Mouse (Mus musculus): ENCODE measurements around the gene Tspan17.

The Tspan17 gene

GRCm38 (mm10) chr13:54757093-54757830 is 31.9 kb upstream of the Tspan17 start:
- no peaks in the 10 kb centered on the region for H3K36me3 ChIP-seq (ENCODE audit: control insufficient read depth, insufficient read depth, low read length, poor library complexity, severe bottlenecking)

GRCm38 (mm10) chr13:54758045-54758755 is 31.0 kb upstream of the Tspan17 start:
- H3K27me3 ChIP-seq (ENCODE audit: control insufficient read depth, insufficient read depth, low read length, poor library complexity, severe bottlenecking), result no peaks in the 10 kb centered on the region
- no peaks in the 10 kb centered on the region for H3K36me3 ChIP-seq (ENCODE audit: control insufficient read depth, insufficient read depth, low read length, poor library complexity, severe bottlenecking)
- peak; percentile 78 for DNase-seq (ENCODE audit: low read depth, low spot score)

More at GRCm38 (mm10) chr13:54757093-54757830, 31.9 kb upstream of the Tspan17 start:
- no peaks in the 10 kb centered on the region for H3K27me3 ChIP-seq (ENCODE audit: control insufficient read depth, insufficient read depth, low read length, poor library complexity, severe bottlenecking)
- no peak for DNase-seq (ENCODE audit: low read depth, low spot score)

- Histone ChIP-seq H3K27me3 (ENCODE audit: control insufficient read depth, insufficient read depth, low read length, poor library complexity, severe bottlenecking) (no peaks in the 10 kb centered on the region), H3K36me3 (ENCODE audit: control insufficient read depth, insufficient read depth, low read length, poor library complexity, severe bottlenecking) (no peaks in the 10 kb centered on the region)
- no peak for DNase-seq (ENCODE audit: low read depth, low spot score)
Observed at GRCm38 (mm10) chr13:54758756-54759470, 30.3 kb upstream of the Tspan17 start.

- Histone ChIP-seq H3K36me3 (ENCODE audit: control insufficient read depth, insufficient read depth, low read length, poor library complexity, severe bottlenecking) (no peaks in the 10 kb centered on the region), H3K27me3 (ENCODE audit: control insufficient read depth, insufficient read depth, low read length, poor library complexity, severe bottlenecking) (no peaks in the 10 kb centered on the region)
- DNase-seq (ENCODE audit: low read depth, low spot score), result no peak
Observed at GRCm38 (mm10) chr13:54759496-54759895, 29.7 kb upstream of the Tspan17 start.

GRCm38 (mm10) chr13:54760164-54760795 is 28.9 kb upstream of the Tspan17 start:
- DNase-seq (ENCODE audit: low read depth, low spot score), result no peak
- Histone ChIP-seq H3K27me3 (ENCODE audit: control insufficient read depth, insufficient read depth, low read length, poor library complexity, severe bottlenecking) (no peaks in the 10 kb centered on the region), H3K36me3 (ENCODE audit: control insufficient read depth, insufficient read depth, low read length, poor library complexity, severe bottlenecking) (no peaks in the 10 kb centered on the region)

GRCm38 (mm10) chr13:54760906-54761305 is 28.3 kb upstream of the Tspan17 start:
- Histone ChIP-seq H3K27me3 (ENCODE audit: control insufficient read depth, insufficient read depth, low read length, poor library complexity, severe bottlenecking) (no peaks in the 10 kb centered on the region), H3K36me3 (ENCODE audit: control insufficient read depth, insufficient read depth, low read length, poor library complexity, severe bottlenecking) (no peaks in the 10 kb centered on the region)
- no peak for DNase-seq (ENCODE audit: low read depth, low spot score)

GRCm38 (mm10) chr13:54765281-54766191 is 23.6 kb upstream of the Tspan17 start:
- DNase-seq (ENCODE audit: low read depth, low spot score), result peak; percentile 13

GRCm38 (mm10) chr13:54766192-54766768 is 22.9 kb upstream of the Tspan17 start, which contains the start of gene Sncb:
TSS of gene Sncb (minus strand) at chr13:54766595.
- H3K27me3 ChIP-seq (ENCODE audit: control insufficient read depth, insufficient read depth, low read length, poor library complexity, severe bottlenecking), result no peaks in the 10 kb centered on the region
- no peaks in the 10 kb centered on the region for H3K36me3 ChIP-seq (ENCODE audit: control insufficient read depth, insufficient read depth, low read length, poor library complexity, severe bottlenecking)
- DNase-seq (ENCODE audit: low read depth, low spot score), result peak; percentile 75

More at GRCm38 (mm10) chr13:54765281-54766191, 23.6 kb upstream of the Tspan17 start:
- Histone ChIP-seq H3K27me3 (ENCODE audit: control insufficient read depth, insufficient read depth, low read length, poor library complexity, severe bottlenecking) (no peaks in the 10 kb centered on the region), H3K36me3 (ENCODE audit: control insufficient read depth, insufficient read depth, low read length, poor library complexity, severe bottlenecking) (no peaks in the 10 kb centered on the region)

GRCm38 (mm10) chr13:54767012-54767411 is 22.2 kb upstream of the Tspan17 start:
- no peaks in the 10 kb centered on the region for H3K36me3 ChIP-seq (ENCODE audit: control insufficient read depth, insufficient read depth, low read length, poor library complexity, severe bottlenecking)
- no peak for DNase-seq (ENCODE audit: low read depth, low spot score)
- no peaks in the 10 kb centered on the region for H3K27me3 ChIP-seq (ENCODE audit: control insufficient read depth, insufficient read depth, low read length, poor library complexity, severe bottlenecking)

GRCm38 (mm10) chr13:54780592-54780991 is 8.6 kb upstream of the Tspan17 start:
- DNase-seq (ENCODE audit: low read depth, low spot score), result no peak
- Histone ChIP-seq H3K36me3 (ENCODE audit: control insufficient read depth, insufficient read depth, low read length, poor library complexity, severe bottlenecking) (no peaks in the 10 kb centered on the region), H3K27me3 (ENCODE audit: control insufficient read depth, insufficient read depth, low read length, poor library complexity, severe bottlenecking) (no peaks in the 10 kb centered on the region)

- Histone ChIP-seq H3K36me3 (ENCODE audit: control insufficient read depth, insufficient read depth, low read length, poor library complexity, severe bottlenecking) (no peaks in the 10 kb centered on the region), H3K27me3 (ENCODE audit: control insufficient read depth, insufficient read depth, low read length, poor library complexity, severe bottlenecking) (no peaks in the 10 kb centered on the region)
- no peak for DNase-seq (ENCODE audit: low read depth, low spot score)
Observed at GRCm38 (mm10) chr13:54781086-54781485, 8.1 kb upstream of the Tspan17 start.

GRCm38 (mm10) chr13:54783235-54783634 is 5.9 kb upstream of the Tspan17 start:
- Histone ChIP-seq H3K27me3 (ENCODE audit: control insufficient read depth, insufficient read depth, low read length, poor library complexity, severe bottlenecking) (no peaks in the 10 kb centered on the region), H3K36me3 (ENCODE audit: control insufficient read depth, insufficient read depth, low read length, poor library complexity, severe bottlenecking) (no peaks in the 10 kb centered on the region)
- DNase-seq (ENCODE audit: low read depth, low spot score), result no peak

GRCm38 (mm10) chr13:54783698-54784097 is 5.5 kb upstream of the Tspan17 start, which contains the start of gene Eif4e1b:
TSS of gene Eif4e1b (plus strand) at chr13:54783998.
- no peak for DNase-seq (ENCODE audit: low read depth, low spot score)
- Histone ChIP-seq H3K36me3 (ENCODE audit: control insufficient read depth, insufficient read depth, low read length, poor library complexity, severe bottlenecking) (no peaks in the 10 kb centered on the region), H3K27me3 (ENCODE audit: control insufficient read depth, insufficient read depth, low read length, poor library complexity, severe bottlenecking) (no peaks in the 10 kb centered on the region)

All from splenic B cell, adult 2 months (primary cell).